Mouse (Mus musculus): ENCODE data around the gene Chrne.

DNA sequence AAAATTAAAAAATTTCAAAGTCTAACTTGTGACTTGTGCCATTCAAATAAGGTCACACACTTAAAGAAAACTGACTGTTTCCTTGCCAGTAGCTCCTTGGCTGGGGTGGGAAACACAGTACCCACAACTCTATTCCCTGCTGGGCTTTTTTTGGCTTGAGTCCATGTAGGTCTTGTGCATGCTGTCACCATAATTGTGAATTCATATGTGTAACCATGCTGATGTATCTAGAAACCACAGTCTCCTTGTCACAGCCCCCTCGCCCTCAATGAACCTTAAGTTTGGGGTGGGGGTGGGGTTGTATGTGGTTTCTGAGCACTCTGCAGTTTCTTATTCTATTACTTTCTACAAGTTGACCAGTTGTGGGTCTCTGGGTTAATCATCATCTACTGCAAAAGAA is 27.3 kb downstream of the Chrne start:
- no peak for TF ChIP-seq GATA1 (IDR thresholded peaks at IDR 0.05; ENCODE audit: low read length)
- no peak for TF ChIP-seq TAL1 (IDR thresholded peaks at IDR 0.05; ENCODE audit: low read length)

Data from erythroblast, embryonic 14.5 days (primary cell).